Mouse (Mus musculus) liver, adult 2 months (tissue): Measurements from ENCODE around the gene Elmo2. TPM values are rescaled to one million over a fixed set of nuclear protein-coding genes. Genes with fewer than 3 reads are reported as not detected.

Experiments used
- DNase-seq: peaks from one replicate; pipeline ENCODE4 v3.0.0-alpha.2; 2011; ENCODE audit warnings: low read depth, low spot score; ENCODE audit errors: extremely low read depth
- H3K27ac ChIP-seq: fragments of 200-500 bp; replicated peaks from 2 replicates; pipeline ENCODE4 v1.5.1; 2012; ENCODE audit warnings: low read depth, mild to moderate bottlenecking, control low read depth, inconsistent platforms, low read length; ENCODE audit not compliant: insufficient read depth
- H3K27me3 ChIP-seq: fragments of 200-500 bp; 2 replicates; pipeline ENCODE4 v1.6.1; 2012; ENCODE audit warnings: mild to moderate bottlenecking, moderate library complexity, low read length, inconsistent platforms; ENCODE audit not compliant: control insufficient read depth, insufficient read depth
- H3K36me3 ChIP-seq: fragments of 200-500 bp; 2 replicates; pipeline ENCODE4 v1.6.1; 2012; ENCODE audit warnings: low read length, inconsistent platforms; ENCODE audit not compliant: control insufficient read depth, insufficient read depth
- H3K4me1 ChIP-seq: fragments of 200-500 bp; 2 replicates; pipeline ENCODE4 v1.6.1; 2011; ENCODE audit warnings: low read length; ENCODE audit not compliant: control insufficient read depth, insufficient read depth
- H3K4me3 ChIP-seq: fragments of 200-500 bp; 2 replicates; pipeline ENCODE4 v1.5.1; 2011; ENCODE audit warnings: low read depth, mild to moderate bottlenecking, control low read depth, low read length, moderate library complexity; ENCODE audit not compliant: insufficient read depth
- H3K79me2 ChIP-seq: fragments of 200-500 bp; 2 replicates; pipeline ENCODE4 v1.6.1; 2012; ENCODE audit warnings: inconsistent platforms, mild to moderate bottlenecking, low read length, moderate library complexity; ENCODE audit not compliant: control insufficient read depth, insufficient read depth
- H3K9ac ChIP-seq: fragments of 200-500 bp; 2 replicates; pipeline ENCODE4 v1.6.1; 2012; ENCODE audit warnings: low read depth, mild to moderate bottlenecking, control low read depth, inconsistent platforms, low read length
- CTCF ChIP-seq: fragments of 200-500 bp; IDR thresholded peaks from 2 replicates; pipeline ENCODE4 v1.5.1; 2011; ENCODE audit warnings: low read depth, low read length, control low read depth
- POLR2A ChIP-seq: fragments of 200-500 bp; IDR thresholded peaks from 2 replicates; pipeline ENCODE4 v1.6.1; 2011; ENCODE audit warnings: low read length, control low read depth; ENCODE audit not compliant: insufficient read depth; ENCODE audit errors: extremely low read depth
- WGBS: fragments of 180-500 bp; shearing (Covaris S2); methylation state at CpG from one replicate; pipeline ENCODE4 v1.1.7; 2018; 5-methylcytosine and 5-hydroxymethylcytosine counted together
- polyA plus RNA-seq: library from polyadenylated mRNA; depleted of rRNA; stranded (reverse); fragments of >200 nt; gene quantifications from 2 replicates; pipeline ENCODE4 v1.2.3, GENCODE M21; 2012
- total RNA-seq: library from RNA; depleted of rRNA; stranded (reverse); fragments of >200 nt; gene quantifications from 2 replicates; pipeline ENCODE4 v1.2.3, GENCODE M21; 2014

Elmo2 gene
- total and polyA plus RNA-seq, 2 experiments: 5.2 to 17.5 TPM

- Histone ChIP-seq H3K9ac (no peak overlapping the region), H3K27me3 (no peaks in the 10 kb centered on the region), H3K4me1 (peaks cover 20% of the 10 kb centered on the region; the same call in 1 of the 2 replicates), H3K79me2 (peaks cover 28% of the 10 kb centered on the region; the same call in 1 of the 2 replicates), H3K27ac (no peak overlapping the region; the same call in 1 of the 2 replicates), H3K36me3 (no peaks in the 10 kb centered on the region), H3K4me3 (no peak overlapping the region)
- WGBS: 89% methylated on average over 22 of the region's 22 CpGs
- no peak for DNase-seq
- TF ChIP-seq CTCF: no peak
Measured at GRCm38 (mm10) chr2:165321981-165322735, 4.1 kb downstream of the Elmo2 start.

- H3K36me3 ChIP-seq: no peaks in the 10 kb centered on the region
- H3K4me3 ChIP-seq: no peak overlapping the region
- H3K27me3 ChIP-seq: no peaks in the 10 kb centered on the region
- H3K4me1 ChIP-seq: peaks cover 17% of the 10 kb centered on the region; the same call in 1 of the 2 replicates
- H3K9ac ChIP-seq: no peak overlapping the region
- peaks cover 28% of the 10 kb centered on the region; the same call in 1 of the 2 replicates for H3K79me2 ChIP-seq
- 63% methylated on average over 8 of the region's 8 CpGs for WGBS
- DNase-seq: no peak
- TF ChIP-seq CTCF (no peak), POLR2A (no peak)
- peak overlapping the region; percentile 38 for H3K27ac ChIP-seq
Measured at GRCm38 (mm10) chr2:165321381-165321888, 4.8 kb downstream of the Elmo2 start.

- Histone ChIP-seq H3K36me3 (no peaks in the 10 kb centered on the region), H3K4me3 (no peak overlapping the region), H3K27ac (peak overlapping the region; percentile 6), H3K27me3 (no peaks in the 10 kb centered on the region), H3K9ac (no peak overlapping the region), H3K79me2 (peaks cover 22% of the 10 kb centered on the region; the same call in 1 of the 2 replicates), H3K4me1 (peaks cover 15% of the 10 kb centered on the region; the same call in 1 of the 2 replicates)
- TF ChIP-seq POLR2A (no peak), CTCF (no peak)
- 44% methylated on average over 12 of the region's 12 CpGs for WGBS
- DNase-seq: peak; percentile 47
Measured at GRCm38 (mm10) chr2:165320531-165321150, 5.6 kb downstream of the Elmo2 start.

GRCm38 (mm10) chr2:165319503-165319902 lies 6.8 kb downstream of the Elmo2 start:
- H3K4me3 ChIP-seq: no peak overlapping the region
- TF ChIP-seq CTCF (no peak), POLR2A (no peak)
- no peaks in the 10 kb centered on the region for H3K27me3 ChIP-seq
- WGBS: 68% methylated on average over 4 of the region's 4 CpGs
- peaks cover 10% of the 10 kb centered on the region; the same call in 1 of the 2 replicates for H3K4me1 ChIP-seq
- DNase-seq: peak; percentile 33
- no peaks in the 10 kb centered on the region for H3K36me3 ChIP-seq
- H3K9ac ChIP-seq: no peak overlapping the region
- peaks cover 12% of the 10 kb centered on the region; the same call in 1 of the 2 replicates for H3K79me2 ChIP-seq
- H3K27ac ChIP-seq: no peak overlapping the region

GRCm38 (mm10) chr2:165318941-165319340 lies 7.3 kb downstream of the Elmo2 start:
- TF ChIP-seq CTCF (no peak), POLR2A (no peak)
- Histone ChIP-seq H3K36me3 (no peaks in the 10 kb centered on the region), H3K79me2 (peaks cover 7% of the 10 kb centered on the region; the same call in 1 of the 2 replicates), H3K4me3 (no peak overlapping the region), H3K4me1 (peaks cover 10% of the 10 kb centered on the region; the same call in 1 of the 2 replicates), H3K9ac (no peak overlapping the region), H3K27ac (no peak overlapping the region; the same call in 1 of the 2 replicates), H3K27me3 (no peaks in the 10 kb centered on the region)
- WGBS: 88% methylated on average over 7 of the region's 7 CpGs
- no peak for DNase-seq
